Mouse (Mus musculus): ENCODE results near the gene Dnajb3.

GRCm38 (mm10) chr1:88231803-88232499 lies 26.4 kb upstream of the Dnajb3 start:
- TF ChIP-seq CTCF (IDR thresholded peaks at IDR 0.05; ENCODE audit: extremely low read depth, insufficient read depth, low read length) (no peak), POLR2A (IDR thresholded peaks at IDR 0.05; ENCODE audit: extremely low read depth, insufficient read depth, low read length) (no peak)
